Mouse (Mus musculus) cerebellum, adult 18-20 months (tissue): ENCODE results near the gene Rai14.

Source experiments
- DNase-seq, 2 experiments: peaks; one replicate each; pipeline ENCODE4 v3.0.0; 2021

The Rai14 gene

GRCm38 (mm10) chr15:10687365-10687764 is 27.1 kb downstream of the Rai14 start:
- no peak for DNase-seq

- no peak for DNase-seq
Measured at GRCm38 (mm10) chr15:10685692-10686430, 28.6 kb downstream of the Rai14 start.

GRCm38 (mm10) chr15:10683687-10684203 is 30.7 kb downstream of the Rai14 start:
- no peak for DNase-seq

GRCm38 (mm10) chr15:10680514-10680913 is 33.9 kb downstream of the Rai14 start:
- DNase-seq, result no peak

- DNase-seq, result no peak
Measured at GRCm38 (mm10) chr15:10679571-10679970, 34.9 kb downstream of the Rai14 start.

GRCm38 (mm10) chr15:10675801-10676200 is 38.6 kb downstream of the Rai14 start:
- DNase-seq, result no peak

- no peak for DNase-seq
Measured at GRCm38 (mm10) chr15:10672880-10673279, 41.5 kb downstream of the Rai14 start.

GRCm38 (mm10) chr15:10671868-10672267 is 42.6 kb downstream of the Rai14 start:
- no peak for DNase-seq

- no peak for DNase-seq
Measured at GRCm38 (mm10) chr15:10670107-10670506, 44.3 kb downstream of the Rai14 start.

GRCm38 (mm10) chr15:10668120-10668900 is 46.1 kb downstream of the Rai14 start:
- DNase-seq, result no peak

- no peak for DNase-seq
Measured at GRCm38 (mm10) chr15:10665816-10666215, 48.6 kb downstream of the Rai14 start.

GRCm38 (mm10) chr15:10664529-10664898 is 49.9 kb downstream of the Rai14 start:
- DNase-seq, result no peak

GRCm38 (mm10) chr15:10663793-10664528 is 50.5 kb downstream of the Rai14 start:
- no peak for DNase-seq

- DNase-seq, result no peak
Measured at GRCm38 (mm10) chr15:10661961-10662606, 52.3 kb downstream of the Rai14 start.

GRCm38 (mm10) chr15:10658803-10659202 is 55.6 kb downstream of the Rai14 start:
- no peak for DNase-seq

GRCm38 (mm10) chr15:10656146-10656545 is 58.3 kb downstream of the Rai14 start:
- DNase-seq, result no peak

- DNase-seq, result no peak
Measured at GRCm38 (mm10) chr15:10655151-10655905, 59.1 kb downstream of the Rai14 start.

- DNase-seq, result no peak
Measured at GRCm38 (mm10) chr15:10654696-10655095, 59.7 kb downstream of the Rai14 start.

GRCm38 (mm10) chr15:10652931-10653475 is 61.4 kb downstream of the Rai14 start:
- no peak for DNase-seq

GRCm38 (mm10) chr15:10648372-10649109 is 65.9 kb downstream of the Rai14 start:
- no peak for DNase-seq

GRCm38 (mm10) chr15:10646297-10646696 is 68.1 kb downstream of the Rai14 start:
- DNase-seq, result no peak
